Mouse (Mus musculus): ENCODE results near the gene Vmn1r50. TPM values are rescaled to one million over a fixed set of nuclear protein-coding genes. Genes with fewer than 3 reads are reported as not detected.
"Not testable (repeated sequence)": the region's sequence is repeated elsewhere in the genome, so short reads cannot be mapped to it uniquely, and the experiment has no call there.

Vmn1r50 gene
- total RNA-seq (2021) = not detected
- long read RNA-seq, experiment 1 = 0 reads
- long read RNA-seq, experiment 2 = 0 reads

- no peak for DNase-seq (ENCODE audit: low spot score in 2 of 2)
- intact Hi-C loops (cut with DNase I) = no loop called here
These were observed at the start of gene Vmn1r50 for GRCm38 (mm10) chr6:90101130-90101529. Gene Vmn1r50 (plus strand): TSS chr6:90101430.

- no peak for DNase-seq (ENCODE audit: low spot score in 2 of 2)
- intact Hi-C loops (cut with DNase I) = no loop called here
These were observed 22.8 kb upstream of the Vmn1r50 start, which contains the start of gene Vmn1r49 for GRCm38 (mm10) chr6:90078406-90078805. Gene Vmn1r49 (minus strand): TSS chr6:90078506.

GRCm38 (mm10) chr6:90100566-90100965 lies 664 bp upstream of the Vmn1r50 start:
- no peak for DNase-seq (ENCODE audit: low spot score in 2 of 2)
- intact Hi-C loops (cut with DNase I) = no loop called here

- DNase-seq (ENCODE audit: low spot score in 2 of 2); intact Hi-C loops (cut with DNase I): not testable (repeated sequence)
These were observed 21.1 kb downstream of the Vmn1r50 start, which contains the start of gene Vmn1r51 for GRCm38 (mm10) chr6:90122296-90122695. Gene Vmn1r51 (plus strand): TSS chr6:90122596.

Other genes with a start within 250 kb of the Vmn1r50 start
- gene Vmn1r42, start 225.0 kb upstream of the Vmn1r50 start, total RNA-seq (2021) = not detected
- not detected for gene Vmn1r43, start 225.0 kb upstream of the Vmn1r50 start, total RNA-seq (2021)
- gene Vmn1r44, start 217.8 kb upstream of the Vmn1r50 start, total RNA-seq (2021) = not detected
- gene Vmn1r45, start 160.8 kb upstream of the Vmn1r50 start, total RNA-seq (2021) = not detected
- not detected for gene Vmn1r46, start 132.1 kb upstream of the Vmn1r50 start, total RNA-seq (2021)
- gene Vmn1r47, start 85.3 kb upstream of the Vmn1r50 start, total RNA-seq (2021) = not detected
- gene Vmn1r48, start 64.6 kb upstream of the Vmn1r50 start, total RNA-seq (2021) = not detected
- not detected for gene Vmn1r49, start 22.9 kb upstream of the Vmn1r50 start, total RNA-seq (2021)
- not detected for gene Vmn1r51, start 21.2 kb downstream of the Vmn1r50 start, total RNA-seq (2021)
- not detected for gene Vmn1r52, start 73.4 kb downstream of the Vmn1r50 start, total RNA-seq (2021)
- not detected for gene V1ra8, start 101.4 kb downstream of the Vmn1r50 start, total RNA-seq (2021)
- gene Vmn1r53, start 123.0 kb downstream of the Vmn1r50 start, total RNA-seq (2021) = not detected
- not detected for gene Vmn1r54, start 144.9 kb downstream of the Vmn1r50 start, total RNA-seq (2021)
- not detected for gene BC048671, start 199.8 kb downstream of the Vmn1r50 start, total RNA-seq (2021)
- gene Chst13, start 223.8 kb downstream of the Vmn1r50 start, total RNA-seq (2021) = not detected
- not detected for gene Uroc1, start 231.9 kb downstream of the Vmn1r50 start, total RNA-seq (2021)